Mouse (Mus musculus): Measurements from ENCODE around the gene Zfc3h1. TPM values are rescaled to one million over a fixed set of nuclear protein-coding genes. Genes with fewer than 3 reads are reported as not detected.

The Zfc3h1 gene
- polyA plus RNA-seq (2014; fragmentation: Illumina TruSeq; extraction: RNeasy Lipid Tissue Mini Kit (QIAGEN cat#74804); ENCODE audit: low read depth, low replicate concordance) = 117 TPM

DNA sequence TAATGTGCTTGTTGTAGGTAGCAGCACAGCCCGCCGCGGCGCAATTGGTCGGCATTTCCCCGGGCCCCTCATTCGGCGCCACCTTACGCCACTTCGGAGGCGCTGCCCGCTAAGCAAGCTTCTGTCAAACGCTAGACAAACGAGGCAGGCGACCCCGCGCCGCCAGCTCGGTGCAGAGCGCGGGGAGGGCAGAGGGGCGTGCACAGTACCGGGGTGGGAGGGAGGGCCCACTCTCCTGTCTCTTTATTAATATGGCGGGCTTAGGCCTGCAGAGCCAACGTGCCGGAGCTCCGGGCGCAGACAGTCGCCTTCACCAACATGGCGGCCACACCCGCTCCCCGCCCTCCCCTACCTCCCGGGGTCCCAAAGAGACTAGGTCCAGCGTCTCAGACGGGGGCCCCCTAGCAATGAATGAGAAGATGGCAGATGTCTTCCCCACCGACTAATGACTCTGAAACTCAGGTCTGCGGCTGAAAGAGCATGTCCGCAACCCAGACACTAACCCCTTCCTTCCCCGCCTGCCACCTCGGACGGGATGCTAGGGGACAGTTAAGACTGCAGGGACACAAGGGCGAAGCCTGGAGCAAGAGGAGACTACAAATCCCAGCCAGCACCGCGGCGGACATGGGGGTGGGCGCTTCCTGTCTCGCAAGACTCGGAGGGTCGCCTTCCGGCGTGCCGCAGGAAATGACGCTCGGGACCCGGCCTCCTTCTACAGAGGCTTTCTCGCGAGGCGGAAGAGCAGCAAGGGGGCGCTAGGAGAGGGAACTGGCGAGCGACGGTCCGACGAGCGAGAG is at the start of gene Zfc3h1, which contains the start of gene Thap2:
Gene Zfc3h1, plus strand, starts transcription at position 739 of the 797 bp plus-strand sequence.
Gene Thap2, minus strand, starts transcription at position 223 of the 797 bp plus-strand sequence.

DNA sequence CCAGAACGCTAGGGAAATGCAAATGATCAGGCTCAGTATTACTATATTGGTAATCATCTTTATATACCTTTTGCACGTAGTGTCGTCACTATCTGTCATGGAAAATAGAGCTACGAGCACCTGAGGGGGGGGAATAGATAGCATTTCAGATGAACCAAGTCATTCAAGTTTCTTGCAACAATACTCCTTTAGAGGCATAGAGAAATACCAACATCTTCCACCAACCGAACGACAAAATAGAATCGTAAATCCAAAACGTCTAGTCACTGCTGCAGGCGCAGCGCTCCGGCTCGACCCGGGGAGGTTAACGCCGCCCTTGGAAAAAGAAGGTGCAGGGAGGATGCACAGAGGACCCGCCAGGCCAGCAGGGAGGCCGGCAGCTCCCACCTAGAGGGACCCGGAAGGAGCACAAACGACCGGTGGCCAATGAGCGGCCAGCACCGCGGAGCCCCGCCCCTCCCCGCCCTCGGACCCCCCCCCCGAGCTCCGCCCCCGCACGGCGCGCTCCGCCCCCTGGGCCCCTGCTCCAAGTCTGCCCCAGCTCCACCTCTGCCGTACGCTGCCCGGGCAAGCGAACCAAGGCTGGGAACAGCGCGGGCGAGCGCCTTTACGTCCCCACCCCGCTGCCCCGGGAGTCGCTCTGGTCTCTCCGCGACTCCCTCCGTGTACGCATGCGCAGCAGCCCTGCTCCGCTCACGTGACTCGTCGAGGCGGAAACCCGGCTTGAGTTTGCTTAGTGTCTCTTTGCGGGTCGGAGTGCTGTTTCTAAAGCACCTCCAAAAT is 22.7 kb upstream of the Zfc3h1 start, which contains the start of gene Tmem19:
Gene Tmem19, minus strand, starts transcription at position 662 of the 783 bp plus-strand sequence.

Other genes with a start within 250 kb of the Zfc3h1 start
- gene Tph2, start 199.9 kb upstream of the Zfc3h1 start, polyA plus RNA-seq (2014; fragmentation: Illumina TruSeq; extraction: RNeasy Lipid Tissue Mini Kit (QIAGEN cat#74804); ENCODE audit: low read depth, low replicate concordance) = not detected
- gene Tbc1d15, start 133.5 kb upstream of the Zfc3h1 start, polyA plus RNA-seq (2014; fragmentation: Illumina TruSeq; extraction: RNeasy Lipid Tissue Mini Kit (QIAGEN cat#74804); ENCODE audit: low read depth, low replicate concordance) = 126 TPM
- gene Rab21, start 69.4 kb upstream of the Zfc3h1 start, polyA plus RNA-seq (2014; fragmentation: Illumina TruSeq; extraction: RNeasy Lipid Tissue Mini Kit (QIAGEN cat#74804); ENCODE audit: low read depth, low replicate concordance) = 120 TPM
- 45.3 TPM for gene Tmem19, start 22.5 kb upstream of the Zfc3h1 start, polyA plus RNA-seq (2014; fragmentation: Illumina TruSeq; extraction: RNeasy Lipid Tissue Mini Kit (QIAGEN cat#74804); ENCODE audit: low read depth, low replicate concordance)
- gene Thap2, start 516 bp upstream of the Zfc3h1 start, polyA plus RNA-seq (2014; fragmentation: Illumina TruSeq; extraction: RNeasy Lipid Tissue Mini Kit (QIAGEN cat#74804); ENCODE audit: low read depth, low replicate concordance) = 34.5 TPM
- gene A930009A15Rik, start 185.0 kb downstream of the Zfc3h1 start, polyA plus RNA-seq (2014; fragmentation: Illumina TruSeq; extraction: RNeasy Lipid Tissue Mini Kit (QIAGEN cat#74804); ENCODE audit: low read depth, low replicate concordance) = not detected
- gene Lgr5, start 202.8 kb downstream of the Zfc3h1 start, polyA plus RNA-seq (2014; fragmentation: Illumina TruSeq; extraction: RNeasy Lipid Tissue Mini Kit (QIAGEN cat#74804); ENCODE audit: low read depth, low replicate concordance) = 41.7 TPM